Mouse (Mus musculus) right cerebral cortex, adult 2 months (tissue): ENCODE data around the gene Car11.
A peak's percentile ranks its signal among the peaks of the same experiment; 100 is the strongest.
"Not testable (repeated sequence)": the region's sequence is repeated elsewhere in the genome, so short reads cannot be mapped to it uniquely, and the experiment has no call there.

Experiments used
- DNase-seq, 2 experiments: peaks; one replicate each; pipeline ENCODE4 v3.0.0; 2021 to 2022; ENCODE audit warnings: low spot score in 2 of 2

Gene Car11

DNA sequence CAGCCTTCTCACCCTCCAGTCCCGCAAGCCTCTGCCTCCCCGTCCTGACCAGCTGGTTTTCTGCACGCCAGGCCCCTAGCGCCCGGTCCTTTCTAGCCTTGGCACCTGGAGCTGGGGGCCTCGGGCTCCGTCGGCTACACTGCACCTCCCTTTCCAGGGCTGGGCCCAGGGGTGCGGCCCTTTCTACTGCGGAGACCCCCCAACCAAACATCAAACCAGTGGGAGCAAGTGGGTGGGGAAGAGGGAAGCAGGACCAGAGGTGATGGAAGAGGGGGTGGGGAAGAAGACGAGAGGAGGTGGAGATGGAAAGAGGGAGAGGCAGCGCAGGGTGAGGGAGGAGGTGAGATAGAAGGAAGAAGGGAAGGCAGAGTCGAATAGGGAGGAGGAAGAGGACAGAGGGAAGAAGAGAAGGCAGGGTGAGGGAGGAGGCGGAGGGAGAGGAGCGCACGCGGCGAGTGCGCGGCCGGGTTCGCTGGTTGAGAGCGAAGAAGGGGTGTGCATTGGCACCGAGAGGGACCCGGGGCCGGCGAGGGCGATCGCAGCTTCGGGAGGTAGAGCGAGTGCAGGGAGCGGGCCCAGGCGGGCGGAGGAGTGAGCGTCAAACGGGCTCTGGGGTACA is at the start of gene Car11:
Gene Car11, plus strand, starts transcription at position 321 of the 619 bp plus-strand sequence.
- DNase-seq, result peak in 1 of 2 experiments; percentile 51

DNA sequence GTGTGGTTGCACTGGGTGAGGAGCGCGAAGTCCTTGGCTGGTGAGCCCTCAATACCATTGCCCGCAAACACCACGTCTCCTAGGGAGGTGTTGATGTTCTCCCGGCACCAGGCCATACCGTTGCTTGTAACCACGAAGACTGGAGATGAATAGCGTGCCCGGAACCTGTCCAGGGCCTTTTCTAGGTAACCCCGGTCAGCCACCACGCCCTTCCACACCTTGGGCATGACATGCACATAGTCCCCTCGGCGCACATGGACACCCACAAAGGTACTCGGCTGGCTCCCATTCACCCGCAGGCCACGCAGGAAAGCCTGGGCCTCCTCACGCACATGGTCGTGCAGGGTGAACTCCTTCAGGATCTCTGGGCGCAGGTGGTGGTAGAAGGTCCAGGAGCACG is 49.2 kb upstream of the Car11 start:
- DNase-seq, result not testable (repeated sequence)

DNA sequence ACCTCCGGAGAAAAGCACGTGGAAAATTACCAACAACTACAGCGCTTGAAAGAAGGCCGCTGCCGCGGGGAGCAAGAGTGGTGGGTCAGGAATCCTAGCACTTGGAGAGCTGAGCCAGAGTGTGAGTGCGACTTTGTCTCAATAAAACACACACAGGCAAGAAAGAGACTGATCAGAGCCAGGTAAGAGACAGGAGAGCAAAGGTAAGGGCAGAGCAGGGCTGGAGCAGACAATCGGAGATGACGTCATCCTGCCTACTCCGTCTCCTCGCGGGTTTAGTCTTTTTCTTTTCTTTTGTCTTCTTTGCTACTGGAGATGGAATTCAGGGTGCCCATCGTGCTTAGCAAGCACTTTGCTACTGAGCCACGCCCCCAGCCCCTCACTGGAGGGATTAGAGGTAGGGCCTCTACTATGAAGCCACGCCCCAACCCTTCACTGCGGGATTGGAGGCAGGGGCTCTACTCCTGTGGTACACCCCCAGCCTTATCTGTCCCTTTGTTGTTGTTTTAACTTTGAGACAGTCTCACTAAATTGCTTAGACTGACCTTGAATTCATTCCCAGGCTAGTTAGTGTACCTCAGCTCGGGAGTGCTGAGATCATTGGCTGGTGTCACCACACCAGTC is 45.1 kb upstream of the Car11 start:
- DNase-seq, result no peak

DNA sequence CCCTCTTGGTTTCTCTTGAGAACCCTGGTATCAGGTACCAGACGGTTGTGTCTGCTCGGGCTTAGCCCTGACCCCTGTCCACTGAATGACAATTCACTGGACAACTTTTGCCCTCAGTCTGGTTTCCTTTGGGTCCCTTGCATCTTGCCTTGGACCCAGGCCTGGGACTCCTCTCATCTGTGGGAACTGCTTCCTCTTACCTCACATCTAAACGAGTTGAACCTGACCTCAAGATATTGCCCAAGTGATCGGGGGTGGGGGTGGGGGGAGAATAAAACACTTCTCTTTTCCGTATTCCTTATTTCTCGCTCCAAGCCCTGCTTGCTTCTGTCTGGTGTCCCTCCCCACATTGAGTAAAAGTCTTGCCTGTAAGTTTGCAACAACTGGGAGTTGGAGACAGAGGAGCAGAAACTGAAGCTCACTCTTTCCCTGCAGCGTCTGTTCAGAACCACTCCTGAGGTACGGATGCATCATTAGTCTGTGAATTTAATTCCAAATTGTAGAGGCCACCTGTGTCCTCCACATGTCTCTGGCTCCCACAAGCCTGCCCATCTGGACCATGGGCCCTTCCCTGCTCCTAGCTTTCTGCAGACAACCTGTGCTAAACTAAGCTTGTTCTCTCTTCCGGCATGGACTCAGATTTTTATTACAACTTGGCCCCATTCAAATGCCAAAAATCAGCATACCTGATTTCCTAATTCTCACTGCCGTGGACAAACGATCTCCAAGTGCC is 38.7 kb upstream of the Car11 start:
- DNase-seq, result no peak

DNA sequence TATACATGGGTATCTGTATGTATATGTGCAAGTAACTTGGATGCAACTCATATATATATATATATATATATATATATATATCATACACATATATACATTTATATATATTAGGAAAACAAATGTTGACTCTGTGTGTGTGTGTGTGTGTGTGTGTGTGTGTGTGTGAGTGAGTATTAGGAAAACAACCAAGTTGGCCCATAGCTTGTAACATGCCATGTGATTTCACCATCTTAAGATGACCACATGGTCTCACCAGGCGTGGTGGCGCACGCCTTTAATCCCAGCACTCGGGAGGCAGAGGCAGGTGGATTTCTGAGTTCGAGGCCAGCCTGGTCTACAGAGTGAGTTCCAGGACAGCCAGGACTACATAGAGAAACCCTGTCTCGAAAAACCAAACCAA is 37.9 kb upstream of the Car11 start:
- DNase-seq, result not testable (repeated sequence)

DNA sequence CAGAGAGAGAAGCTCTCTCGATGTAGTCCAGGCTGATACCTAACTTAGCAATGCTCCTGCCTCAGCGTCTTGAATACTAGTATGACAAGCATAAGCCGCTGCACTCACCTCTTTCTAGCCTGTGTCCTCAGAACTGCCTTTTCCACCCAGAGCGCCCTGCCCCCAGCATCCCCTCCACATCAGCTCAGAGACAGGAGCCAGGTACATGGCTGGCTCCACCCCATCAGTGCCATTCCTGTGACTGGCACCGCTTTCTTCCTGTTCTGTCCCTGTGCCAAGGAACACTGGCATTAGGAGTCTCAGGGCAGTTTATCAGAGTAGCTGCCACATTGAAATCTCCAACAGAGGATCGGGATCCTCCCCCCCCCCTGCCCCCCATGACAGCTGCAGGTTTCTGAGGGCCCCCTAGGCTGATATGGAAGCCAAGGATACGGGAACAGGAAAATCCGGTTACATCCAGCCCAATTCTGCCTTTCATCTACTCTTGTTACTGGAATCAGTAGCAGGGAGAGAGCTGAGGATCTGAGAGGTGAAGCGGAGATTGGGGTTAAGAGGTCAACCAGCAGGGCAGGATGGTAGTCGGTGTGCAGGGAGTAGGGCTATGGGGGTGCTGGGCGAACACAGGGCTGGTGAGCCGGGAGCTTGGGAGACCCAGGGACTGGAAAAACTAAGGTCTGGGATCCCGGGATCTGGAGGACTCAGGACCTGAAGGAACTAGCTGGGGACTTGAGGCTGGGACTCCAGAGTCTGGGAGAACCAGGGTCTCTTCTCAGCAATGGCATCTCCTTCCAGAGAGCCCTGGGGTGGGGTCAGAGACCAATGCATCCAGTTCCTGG is 34.1 kb upstream of the Car11 start:
- DNase-seq, result no peak

DNA sequence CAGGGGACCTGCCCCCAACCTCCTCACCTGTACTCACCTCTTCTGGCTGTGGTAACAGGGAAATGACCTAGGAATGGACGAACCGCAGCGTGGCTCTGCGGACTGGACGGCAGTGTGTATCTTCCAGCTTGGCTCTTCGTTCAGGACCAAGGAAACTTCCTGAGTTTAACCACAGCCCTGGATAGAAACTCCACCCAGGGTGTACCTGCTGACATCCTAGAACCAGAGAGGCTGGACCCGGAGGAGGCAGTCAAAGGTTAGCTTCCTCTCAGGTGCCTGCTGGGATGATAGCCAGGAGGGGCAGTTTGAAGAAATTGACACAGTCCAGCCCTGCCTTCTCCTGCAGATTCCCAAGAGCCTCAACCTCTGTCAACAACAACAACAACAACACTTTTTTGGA is 33.5 kb upstream of the Car11 start, which contains the start of gene Fut2:
Gene Fut2, minus strand, starts transcription at position 234 of the 400 bp plus-strand sequence.
- DNase-seq, result no peak

DNA sequence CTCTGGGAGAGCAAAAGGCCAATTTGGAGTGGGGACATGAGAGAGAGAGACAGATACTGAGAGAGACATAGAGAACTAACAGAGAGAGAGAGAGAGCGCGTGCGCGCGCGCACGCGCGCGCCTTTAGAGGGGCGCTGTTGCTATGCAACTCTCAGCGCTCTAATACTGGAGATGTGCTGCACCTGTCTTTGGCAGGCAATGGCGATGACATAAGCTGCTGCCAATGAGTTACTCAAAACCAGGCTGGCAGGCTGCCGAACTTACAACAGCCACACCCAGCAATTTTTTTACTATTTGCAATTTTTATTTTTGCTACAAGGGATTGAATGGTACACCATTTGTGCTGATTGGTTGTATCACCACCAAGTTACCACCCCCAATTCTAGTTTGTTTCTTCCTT is 31.9 kb upstream of the Car11 start:
- peak in 1 of 2 experiments; percentile 33 for DNase-seq

DNA sequence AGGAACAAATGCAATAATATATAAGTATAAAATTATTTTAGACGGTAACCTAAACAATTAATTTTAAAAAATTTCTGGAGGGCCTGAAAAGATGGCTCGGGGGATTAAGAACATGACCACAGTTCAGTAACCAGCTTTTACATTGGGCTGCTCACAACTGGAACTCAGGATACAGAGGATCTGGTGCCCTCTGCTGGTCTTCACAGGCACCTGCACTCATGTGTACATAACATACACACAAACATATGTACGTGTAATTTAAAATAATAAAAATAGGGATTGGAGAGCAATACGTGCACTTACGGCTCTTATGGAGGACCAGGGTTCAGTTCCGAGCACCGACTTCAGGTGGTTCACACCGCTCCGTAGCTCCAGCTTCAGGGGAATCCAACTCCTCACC is 30.7 kb upstream of the Car11 start:
- DNase-seq, result no peak

DNA sequence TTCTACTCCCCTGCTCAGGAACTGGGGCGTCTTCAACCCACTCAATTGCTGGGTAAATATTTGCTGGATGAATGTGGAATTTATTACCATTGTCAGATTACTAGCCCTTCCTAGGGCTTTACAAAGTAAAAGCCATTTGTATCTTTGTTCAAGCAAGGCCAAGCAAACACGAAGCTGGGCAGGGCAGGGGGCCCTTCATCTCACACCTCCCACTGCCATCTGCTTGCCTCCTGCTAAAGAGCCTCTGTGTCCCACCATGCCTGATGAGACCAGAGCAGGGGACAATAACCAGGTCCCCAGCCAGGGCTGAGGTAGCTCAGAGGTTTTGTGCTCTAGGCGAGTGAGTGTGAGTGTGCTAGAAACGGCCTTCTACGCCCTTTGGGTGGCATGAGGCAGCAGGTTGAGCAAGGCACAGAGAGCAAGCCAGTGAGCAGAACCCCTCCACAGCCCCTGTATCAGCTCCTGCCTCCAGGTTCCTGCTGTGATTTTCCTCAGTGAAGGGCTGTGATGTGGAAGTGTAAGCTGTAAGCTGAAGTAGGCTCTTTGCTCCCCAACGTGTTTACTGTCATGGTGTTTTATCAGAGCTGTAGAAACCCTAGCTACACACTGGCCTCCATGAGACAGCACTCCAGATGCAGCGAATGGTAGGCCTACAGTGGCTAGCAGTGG is 21.9 kb upstream of the Car11 start:
- DNase-seq, result no peak

DNA sequence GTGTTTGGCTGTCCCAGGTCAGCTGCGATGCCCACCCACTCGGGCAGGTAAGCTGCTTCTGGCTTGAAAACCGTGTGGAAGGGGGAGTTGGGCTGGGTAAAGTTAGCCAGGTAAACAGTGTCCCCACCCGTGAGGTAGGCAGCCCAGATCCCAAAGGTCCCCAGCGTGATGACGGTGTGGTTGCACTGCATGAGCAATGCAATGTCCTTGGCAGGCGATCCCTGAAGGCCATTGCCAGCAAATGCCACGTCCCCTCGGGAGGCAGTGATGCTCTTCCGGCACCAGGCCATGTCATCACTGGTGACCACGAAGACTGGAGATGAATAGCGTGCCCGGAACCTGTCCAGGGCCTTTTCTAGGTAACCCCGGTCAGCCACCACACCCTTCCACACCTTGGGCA is 21.1 kb upstream of the Car11 start:
- DNase-seq, result no peak

DNA sequence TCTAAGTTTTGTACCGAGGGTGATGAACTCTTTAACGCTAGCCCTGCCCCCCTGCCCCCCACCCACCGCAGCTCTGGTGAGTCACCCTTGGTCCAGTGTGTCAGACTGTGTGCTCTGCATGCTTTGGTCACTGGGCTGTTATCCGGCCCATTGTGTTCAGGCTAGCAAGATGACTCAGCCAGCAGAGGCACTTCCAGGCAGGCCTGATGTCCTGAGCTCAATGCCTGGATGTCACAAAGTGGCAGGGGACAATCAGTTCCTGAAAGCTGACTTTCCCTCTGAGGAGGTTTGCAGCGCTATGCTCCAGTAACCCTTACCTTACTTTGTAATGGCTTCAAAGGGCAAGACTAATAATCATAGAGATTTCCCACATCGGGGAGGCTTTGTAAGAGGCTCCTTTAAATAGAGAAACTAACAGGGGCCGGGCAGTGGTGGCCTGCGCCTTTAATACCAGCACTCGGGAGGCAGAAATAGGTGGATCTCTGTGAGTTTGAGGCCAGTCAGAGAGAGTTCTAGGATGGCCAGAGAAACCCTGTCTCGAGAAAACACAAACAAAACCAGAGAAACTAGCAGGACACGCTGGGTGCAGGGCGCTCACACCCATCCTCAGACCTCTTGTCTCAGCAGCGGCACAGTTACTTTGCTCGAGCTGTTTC is 19.5 kb upstream of the Car11 start:
- no peak for DNase-seq

DNA sequence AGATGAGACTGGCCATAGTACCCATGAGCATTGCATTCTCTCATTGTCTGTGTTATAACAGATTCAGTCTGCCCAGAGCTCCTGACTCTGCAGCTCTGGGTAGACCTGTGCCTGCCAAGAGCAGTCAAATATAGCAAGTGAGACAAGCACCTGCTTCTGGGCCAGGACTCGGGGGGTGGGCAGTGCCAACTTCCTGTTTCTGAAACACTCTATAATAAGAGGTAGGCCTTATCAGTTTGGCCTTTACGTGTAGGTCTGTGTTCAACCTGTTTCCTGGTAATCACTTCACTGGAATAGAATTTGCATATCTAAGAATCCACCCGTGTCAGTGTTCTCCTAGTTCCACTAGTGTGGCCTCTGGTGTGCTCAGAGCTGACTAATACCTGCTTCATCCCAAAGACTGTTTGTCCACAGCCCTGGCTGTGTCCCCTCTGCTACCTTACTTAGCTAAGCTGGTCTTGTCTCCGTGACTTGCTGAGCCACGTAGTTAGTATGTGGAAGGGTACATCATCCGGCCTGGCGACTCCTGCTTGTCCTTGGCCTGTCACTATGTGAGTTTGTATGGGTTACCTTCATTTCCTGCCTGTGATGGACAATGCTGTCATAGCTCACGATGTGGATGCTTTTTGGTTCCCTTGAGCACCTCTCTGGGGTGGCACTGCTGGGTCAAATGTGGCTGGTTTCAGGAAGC is 18.5 kb upstream of the Car11 start:
- DNase-seq, result no peak

DNA sequence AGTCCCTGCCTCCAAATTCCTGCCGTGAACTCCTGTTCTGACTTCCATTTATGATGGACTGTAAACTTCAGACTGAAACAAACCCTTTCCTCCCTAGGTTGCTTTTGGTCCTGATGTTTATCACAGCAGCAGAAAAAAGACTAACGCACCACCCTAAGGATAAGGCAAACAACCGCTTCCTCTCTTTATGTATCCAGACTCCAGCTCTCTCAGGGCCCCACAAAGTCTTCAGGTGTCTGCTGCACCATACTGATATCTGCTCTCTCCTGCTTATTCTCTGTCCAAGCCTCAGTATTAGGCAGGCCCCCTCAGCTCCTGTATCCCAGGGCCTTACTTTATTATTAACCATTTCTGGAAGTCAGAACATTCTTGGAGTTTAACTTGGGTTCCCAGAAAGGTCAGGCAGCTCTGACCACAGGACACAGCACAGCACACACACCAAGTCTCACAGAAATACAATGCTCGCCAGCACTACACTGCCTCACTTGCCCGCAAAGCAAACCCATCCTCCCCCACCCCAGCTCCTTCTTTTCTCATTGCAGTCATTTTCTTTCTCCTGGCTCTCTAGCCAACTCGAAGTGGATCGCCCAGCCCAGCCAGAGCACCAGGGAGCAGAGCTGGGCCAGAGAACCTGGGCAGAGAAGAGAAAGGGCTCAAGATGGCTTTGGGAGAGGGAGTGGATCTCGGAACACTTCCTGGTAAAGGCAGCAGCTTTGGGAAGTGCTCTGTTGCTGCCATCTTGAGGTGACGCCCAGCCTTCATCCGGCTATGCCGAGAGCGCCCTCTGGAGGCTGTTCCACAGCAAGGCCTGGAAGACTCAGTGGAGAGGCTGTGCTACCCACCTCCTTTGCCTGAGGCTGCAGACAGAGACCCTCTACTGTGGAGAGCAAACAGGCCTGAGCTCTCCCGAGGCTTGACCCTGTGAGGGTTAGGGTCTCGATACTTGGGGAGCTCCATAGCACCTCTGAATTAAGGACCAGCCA is 17.2 kb upstream of the Car11 start:
- peak; percentile 81 to 87 for DNase-seq

DNA sequence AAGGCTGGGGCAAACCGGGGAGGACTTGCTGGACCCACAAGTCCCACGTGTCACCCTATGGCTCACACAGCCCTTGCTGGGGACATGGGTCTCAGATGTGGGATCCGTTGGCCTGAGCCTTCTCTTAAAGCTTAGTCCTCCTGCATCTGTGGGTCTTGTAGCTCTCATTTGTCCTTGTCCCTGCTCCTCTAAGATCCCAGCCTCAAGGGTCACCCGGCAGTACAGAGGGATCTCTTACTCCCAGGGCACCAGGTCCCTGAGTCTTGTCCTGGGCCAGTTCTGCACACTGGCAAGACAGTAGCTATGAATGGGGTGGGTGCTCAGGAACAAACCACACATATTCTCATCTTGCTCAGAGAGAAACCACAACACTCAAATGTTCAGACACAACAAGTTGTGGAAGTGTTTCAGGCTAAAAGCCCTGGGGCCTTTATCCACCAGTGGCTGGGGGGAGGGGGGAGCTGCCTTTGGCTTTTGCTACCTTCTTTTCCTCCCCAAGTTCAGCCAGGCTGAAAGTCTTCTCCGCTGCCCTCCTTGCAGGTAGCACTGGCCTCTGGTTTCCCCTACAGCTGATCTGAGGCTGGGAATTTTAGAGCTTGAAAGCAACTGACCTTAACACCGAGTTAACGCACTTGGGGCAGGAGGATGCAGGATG is 16.1 kb upstream of the Car11 start, which contains the start of gene Ntn5:
Gene Ntn5, plus strand, starts transcription at position 627 of the 655 bp plus-strand sequence.
- DNase-seq, result no peak

DNA sequence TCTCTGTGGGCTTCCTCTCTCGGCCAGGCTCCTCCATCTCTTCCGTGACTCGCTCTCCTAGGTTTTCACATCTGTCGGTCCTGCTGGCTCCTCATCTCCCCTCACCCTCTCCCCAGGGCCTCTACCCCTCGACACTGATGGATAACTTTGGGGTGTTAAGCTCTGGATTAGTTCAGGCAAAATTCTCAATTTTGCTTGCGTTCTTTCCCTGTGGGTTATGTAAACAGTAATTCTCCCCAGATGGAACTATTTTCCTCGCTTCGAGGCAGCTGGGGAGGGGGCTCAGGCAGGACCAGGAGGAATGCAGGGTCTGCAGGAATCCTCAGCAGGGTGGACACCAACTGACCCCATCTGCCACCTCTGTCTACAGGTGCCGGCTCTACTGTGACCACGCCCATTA is 13.8 kb upstream of the Car11 start:
- no peak for DNase-seq

DNA sequence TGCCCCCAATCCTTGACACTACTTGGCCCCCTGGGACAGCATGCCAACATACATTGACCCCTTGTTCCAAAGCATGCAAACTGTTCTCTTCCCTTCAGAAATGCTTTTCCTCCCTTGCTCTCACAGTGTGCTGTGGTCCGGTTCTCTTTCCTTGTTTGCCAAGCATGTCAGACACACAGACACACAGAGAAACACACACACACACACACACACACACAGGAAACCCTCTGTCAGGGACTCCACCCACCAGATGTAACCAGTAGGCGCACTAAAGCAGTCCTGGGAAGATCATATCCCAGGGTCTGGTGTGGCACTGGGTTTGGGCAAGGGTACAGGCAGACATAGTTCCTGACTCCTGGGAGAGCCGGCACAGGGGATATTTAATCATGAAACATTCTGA is 12.8 kb upstream of the Car11 start:
- DNase-seq, result no peak

DNA sequence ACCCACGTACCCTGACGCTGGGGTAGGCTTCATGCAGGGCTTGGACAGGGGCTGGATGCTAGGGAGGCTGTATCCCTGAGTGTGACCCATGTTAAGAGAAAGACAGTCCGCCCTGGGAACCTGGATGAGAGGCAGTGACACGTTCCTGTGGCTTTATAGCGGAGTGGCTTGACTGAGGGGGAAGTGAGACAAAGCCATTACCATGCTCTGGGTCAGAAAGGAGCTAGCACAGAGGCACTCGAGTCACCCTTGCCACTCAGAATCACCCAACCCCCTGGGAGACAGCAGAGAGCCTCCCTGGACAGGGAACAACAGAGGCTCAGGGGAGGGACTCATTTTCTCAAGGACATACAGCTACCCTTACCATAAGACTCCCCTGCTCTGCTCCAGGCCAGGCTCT is 10.5 kb upstream of the Car11 start:
- DNase-seq, result no peak

DNA sequence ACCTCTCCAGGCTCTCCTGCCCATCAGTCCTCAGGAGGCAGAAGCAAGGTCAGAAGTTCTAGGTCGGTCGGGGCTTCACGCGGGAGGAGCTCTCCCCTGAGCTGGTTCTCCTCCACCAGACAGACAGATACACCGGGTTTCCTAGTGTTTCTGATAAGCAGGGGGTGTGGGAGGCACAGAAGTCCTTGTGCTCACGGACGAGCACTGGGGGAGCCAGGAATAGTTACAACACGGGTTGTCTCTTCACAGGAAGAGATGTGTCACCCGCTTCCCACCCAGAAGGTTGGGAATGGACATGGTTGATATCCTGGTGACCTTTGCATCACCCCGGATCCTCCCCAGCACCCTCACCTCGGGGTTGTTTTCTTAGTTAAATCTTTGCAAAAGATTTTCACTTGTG is 9.8 kb upstream of the Car11 start:
- no peak for DNase-seq
